Mouse (Mus musculus) inflammation-experienced regulatory T-cells, adult 6 months (primary cell): ENCODE results near the gene Casp2. TPM values are rescaled to one million over a fixed set of nuclear protein-coding genes. Genes with fewer than 3 reads are reported as not detected.
A peak's percentile ranks its signal among the peaks of the same experiment; 100 is the strongest.

ENCODE experiments used
- ATAC-seq: one replicate; pipeline ENCODE4 v1.8.0; 2017
- polyA plus RNA-seq, 3 experiments: library from polyadenylated mRNA; unstranded; fragments of 100-300 nt; shearing (Covaris generic); gene quantifications; one replicate each; pipeline ENCODE4 v1.2.1; 2017

Gene Casp2
- polyA plus RNA-seq, 3 experiments from 2014 or later: 46.6 to 55.8 (median 52.1) TPM

GRCm38 (mm10) chr6:42282865-42283528 is 18.2 kb downstream of the Casp2 start:
- no peak for ATAC-seq

- ATAC-seq: no peak
Observed at GRCm38 (mm10) chr6:42286448-42286847, 21.7 kb downstream of the Casp2 start, which contains the start of gene Clcn1. Gene Clcn1 (plus strand): TSS chr6:42286685.

- no peak for ATAC-seq
Observed at GRCm38 (mm10) chr6:42287562-42287961, 22.8 kb downstream of the Casp2 start.

- no peak for ATAC-seq
Observed at GRCm38 (mm10) chr6:42293327-42293726, 28.5 kb downstream of the Casp2 start.

GRCm38 (mm10) chr6:42295549-42296094 is 30.8 kb downstream of the Casp2 start:
- no peak for ATAC-seq

- no peak for ATAC-seq
Observed at GRCm38 (mm10) chr6:42299362-42299761, 34.6 kb downstream of the Casp2 start.

GRCm38 (mm10) chr6:42309816-42310378 is 45.1 kb downstream of the Casp2 start:
- no peak for ATAC-seq

GRCm38 (mm10) chr6:42310427-42311053 is 45.8 kb downstream of the Casp2 start:
- ATAC-seq: no peak

GRCm38 (mm10) chr6:42318293-42318692 is 53.5 kb downstream of the Casp2 start:
- ATAC-seq: no peak

GRCm38 (mm10) chr6:42323371-42324066 is 58.7 kb downstream of the Casp2 start:
- no peak for ATAC-seq

GRCm38 (mm10) chr6:42324067-42324481 is 59.3 kb downstream of the Casp2 start:
- ATAC-seq: peak; percentile 13

- peak; percentile 60 for ATAC-seq
Observed at GRCm38 (mm10) chr6:42324482-42325267, 59.9 kb downstream of the Casp2 start, which contains the start of gene Fam131b. Gene Fam131b (minus strand): TSS chr6:42324643.

- ATAC-seq: peak; percentile 85
Observed at GRCm38 (mm10) chr6:42325268-42325609, 60.5 kb downstream of the Casp2 start.

GRCm38 (mm10) chr6:42326509-42326908 is 61.7 kb downstream of the Casp2 start:
- ATAC-seq: no peak

GRCm38 (mm10) chr6:42328757-42329156 is 64.0 kb downstream of the Casp2 start:
- ATAC-seq: no peak

GRCm38 (mm10) chr6:42330216-42330615 is 65.4 kb downstream of the Casp2 start:
- no peak for ATAC-seq

- no peak for ATAC-seq
Observed at GRCm38 (mm10) chr6:42330946-42331345, 66.2 kb downstream of the Casp2 start.

Other genes starting within 250 kb of the Casp2 start
- gene Sva, start 226.6 kb upstream of the Casp2 start, polyA plus RNA-seq: not detected
- gene Tas2r139, start 124.0 kb upstream of the Casp2 start, polyA plus RNA-seq: not detected
- gene Tas2r144, start 49.7 kb upstream of the Casp2 start, polyA plus RNA-seq: not detected
- gene Gstk1, start 19.1 kb upstream of the Casp2 start, polyA plus RNA-seq: 1 to 10 TPM; 1.7 to 8.4 (median 6.6) TPM
- gene Tmem139, start 3.0 kb upstream of the Casp2 start, polyA plus RNA-seq: not detected
- gene Clcn1, start 21.7 kb downstream of the Casp2 start, polyA plus RNA-seq: not detected
- gene Fam131b, start 59.7 kb downstream of the Casp2 start, polyA plus RNA-seq: not detected
- 100 to 1,000 TPM in 1 of 3 experiments, 10 to 100 TPM in 2; 39.3 to 108 (median 40.8) TPM for gene Zyx, start 84.6 kb downstream of the Casp2 start, polyA plus RNA-seq
- under 1 TPM; 0.19 to 0.69 (median 0.67) TPM for gene Epha1, start 108.3 kb downstream of the Casp2 start, polyA plus RNA-seq
- gene Tas2r143, start 135.3 kb downstream of the Casp2 start, polyA plus RNA-seq: not detected
- gene Tas2r135, start 140.4 kb downstream of the Casp2 start, polyA plus RNA-seq: not detected
- not detected for gene Tas2r126, start 169.6 kb downstream of the Casp2 start, polyA plus RNA-seq
- not detected for gene Olfr458, start 200.2 kb downstream of the Casp2 start, polyA plus RNA-seq
- under 1 TPM in 1 of 3 experiments, not detected in 2; 0.15 TPM for gene Olfr457, start 211.3 kb downstream of the Casp2 start, polyA plus RNA-seq
- gene Olfr456, start 222.2 kb downstream of the Casp2 start, polyA plus RNA-seq: not detected